Mouse (Mus musculus) layer of hippocampus, postnatal 14 days (tissue): ENCODE measurements around the gene Olfr907. TPM values are rescaled to one million over a fixed set of nuclear protein-coding genes. Genes with fewer than 3 reads are reported as not detected.

Experiments used
- DNase-seq, 2 experiments: peaks; one replicate each; pipeline ENCODE4 v3.0.0; 2021 to 2022; ENCODE audit warnings: low spot score in 2 of 2, mixed read lengths in 1 of 2
- long read RNA-seq, 2 experiments: library from polyadenylated mRNA; stranded (forward); transcript quantifications; one replicate each; pipeline ENCODE4 v2.0.0; 2021
- total RNA-seq, 2 experiments: library from RNA; stranded (reverse); gene quantifications; 2 replicates each; pipeline ENCODE4 v1.2.3; 2021

Gene Olfr907
- not detected for total RNA-seq
- long read RNA-seq, experiment 1, result 0 reads
- long read RNA-seq, experiment 2, result 0 reads

DNA sequence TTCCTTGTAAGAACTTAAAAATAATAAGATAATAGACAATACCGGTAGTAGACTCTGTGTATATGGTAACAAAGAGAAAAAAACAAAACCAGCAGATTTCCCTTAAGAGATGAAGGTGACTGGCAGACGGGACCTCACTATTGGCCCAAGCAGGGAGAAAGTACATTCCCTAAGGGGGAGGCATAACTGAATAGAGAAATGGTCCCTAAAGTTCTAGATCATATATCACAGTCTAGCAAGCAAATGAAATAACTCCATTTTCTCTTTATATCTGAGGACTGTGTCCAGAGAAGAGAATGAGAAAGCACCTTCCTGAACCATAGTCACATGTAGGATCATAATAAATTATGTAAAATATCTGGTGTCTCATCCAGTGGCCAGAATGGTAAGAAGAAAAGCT, at the start of gene Olfr907:
TSS of gene Olfr907 (plus strand) at position 301 of the 400 bp plus-strand sequence.
- DNase-seq, result no peak

DNA sequence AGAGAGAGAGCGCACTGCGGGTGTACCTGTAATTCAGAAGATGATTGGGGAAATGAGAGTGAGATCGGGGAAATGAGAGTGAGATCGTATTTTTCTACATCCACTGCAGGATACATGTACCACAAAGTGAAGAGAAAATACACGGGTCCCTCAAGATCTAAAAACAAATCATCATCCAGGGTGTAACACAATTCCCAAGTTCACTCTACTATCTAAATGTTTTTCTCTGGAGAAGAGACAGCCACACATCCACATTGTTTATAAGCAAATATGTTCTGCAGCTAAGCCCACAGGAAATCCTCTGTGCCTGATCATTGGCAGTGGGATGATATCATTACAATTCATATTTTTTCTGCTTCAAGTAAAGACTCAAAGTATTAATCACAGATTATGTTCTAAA, 48.2 kb upstream of the Olfr907 start, which contains the start of gene Olfr902:
TSS of gene Olfr902 (plus strand) at position 301 of the 400 bp plus-strand sequence.
- no peak for DNase-seq

DNA sequence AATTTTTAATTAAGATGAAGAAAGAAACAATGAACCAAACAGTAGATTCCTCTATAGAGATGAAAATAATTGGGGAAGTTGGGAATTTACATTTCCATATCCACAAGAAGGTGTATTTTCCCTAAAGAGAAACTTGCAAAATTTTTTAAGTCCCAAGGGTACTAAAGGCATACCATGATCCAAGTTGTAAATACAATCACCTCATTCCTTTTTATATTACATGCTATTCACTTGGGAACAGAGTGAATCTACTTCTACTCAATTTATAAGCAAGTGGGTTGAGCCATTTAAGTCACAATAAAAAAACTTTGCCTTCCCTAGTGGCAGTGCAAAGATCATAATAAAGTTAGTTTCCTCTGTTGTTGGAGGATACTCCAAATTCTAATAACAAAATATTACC, 32.8 kb upstream of the Olfr907 start, which contains the start of gene Olfr904:
TSS of gene Olfr904 (plus strand) at position 301 of the 400 bp plus-strand sequence.
- DNase-seq, result no peak

DNA sequence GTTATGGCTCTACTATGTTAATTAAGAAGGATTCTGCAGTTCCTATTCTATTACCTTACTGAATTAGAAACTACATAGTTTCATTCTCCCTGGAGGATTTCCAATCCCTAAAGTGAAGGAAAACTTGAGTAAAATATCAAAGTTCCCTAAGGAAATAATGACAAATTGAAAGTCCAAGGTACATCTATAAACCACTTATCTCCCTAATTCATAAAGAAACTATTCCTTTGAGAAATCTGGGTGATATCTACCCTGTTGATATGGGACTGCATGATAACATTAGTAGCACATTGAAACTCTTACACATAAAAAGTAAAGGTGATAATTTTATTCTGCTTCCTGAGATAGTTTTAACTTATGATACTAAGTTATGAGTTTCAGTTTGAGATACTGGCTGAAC, 24.8 kb upstream of the Olfr907 start, which contains the start of gene Olfr905:
TSS of gene Olfr905 (plus strand) at position 301 of the 400 bp plus-strand sequence.
- no peak for DNase-seq

DNA sequence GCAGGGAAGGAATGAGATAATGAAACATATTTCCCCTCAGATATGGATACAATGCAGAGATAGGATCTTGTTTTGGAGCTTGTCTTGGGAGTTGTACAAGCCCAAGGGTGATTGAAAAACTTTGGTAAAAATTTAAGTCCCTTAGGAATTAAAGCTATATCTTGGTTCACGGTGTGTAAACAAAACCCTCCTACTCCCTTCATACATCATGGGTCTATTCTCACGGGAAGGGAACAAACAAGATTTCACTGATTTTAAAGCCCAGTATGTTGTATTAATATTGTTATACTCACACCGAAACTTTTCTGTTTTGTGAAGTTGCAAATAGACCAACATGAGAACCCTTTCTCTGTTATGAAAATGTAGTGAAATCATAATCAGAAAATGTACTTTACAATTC, 8.8 kb upstream of the Olfr907 start, which contains the start of gene Olfr906:
TSS of gene Olfr906 (plus strand) at position 301 of the 400 bp plus-strand sequence.
- no peak for DNase-seq

DNA sequence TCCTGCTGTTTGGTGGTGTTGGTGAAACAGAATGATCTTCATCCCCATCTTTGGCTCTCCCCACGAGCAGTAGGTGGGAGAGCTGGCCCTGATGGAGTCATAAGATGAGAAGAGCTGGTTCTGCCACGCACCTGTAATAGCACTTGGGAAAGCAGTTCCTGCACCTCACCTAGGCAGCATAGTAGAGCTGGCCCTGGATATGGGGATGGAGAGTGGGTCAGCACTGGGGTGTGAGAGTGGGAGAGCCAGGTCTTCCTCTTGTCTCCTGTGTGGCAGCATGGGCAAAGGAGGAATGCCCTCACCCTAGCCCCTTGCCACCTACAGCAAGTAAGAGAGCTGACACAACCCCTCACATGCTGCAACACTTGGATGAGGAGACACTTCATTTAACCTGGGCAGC, 16.8 kb downstream of the Olfr907 start:
- no peak for DNase-seq

DNA sequence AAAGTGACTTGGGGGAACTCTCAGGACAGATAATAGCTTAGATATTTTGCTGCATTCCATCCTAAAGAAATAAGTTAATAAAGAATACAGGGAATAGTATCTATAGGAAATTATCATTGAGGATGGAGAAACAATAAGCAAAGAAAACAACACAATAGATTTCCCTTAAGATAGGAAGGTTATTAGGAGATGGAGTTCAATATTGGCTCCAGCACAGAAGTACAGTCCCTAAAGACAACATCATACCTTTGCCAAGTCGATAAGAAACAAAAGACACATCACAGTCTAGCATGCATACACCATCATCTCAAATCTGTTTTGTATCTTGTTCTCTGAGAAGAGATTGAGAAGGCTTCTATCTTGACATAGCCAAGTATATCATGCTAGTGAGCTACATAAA, 25.7 kb downstream of the Olfr907 start, which contains the start of gene Olfr911-ps1:
TSS of gene Olfr911-ps1 (plus strand) at position 301 of the 400 bp plus-strand sequence.
- DNase-seq, result no peak

DNA sequence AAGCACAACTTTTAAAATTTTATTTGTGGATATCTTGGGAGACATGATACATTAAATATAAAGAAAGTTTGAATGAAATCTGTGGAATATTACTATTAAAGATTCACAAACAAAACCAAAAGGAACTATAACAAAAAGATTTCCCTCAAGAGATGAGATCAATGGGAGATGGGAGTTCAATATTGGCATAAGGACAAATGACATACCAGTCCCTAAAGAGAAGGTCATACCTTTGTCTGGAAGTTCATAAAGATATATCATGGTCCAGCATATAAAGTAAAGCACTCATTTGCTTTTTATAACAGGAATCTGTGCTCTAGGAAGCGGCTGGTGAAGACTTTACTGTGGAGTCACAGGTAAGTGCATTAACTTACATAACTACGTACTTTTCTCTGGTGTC, 41.9 kb downstream of the Olfr907 start, which contains the start of gene Olfr910:
TSS of gene Olfr910 (plus strand) at position 301 of the 400 bp plus-strand sequence.
- DNase-seq, result no peak

Other genes starting within 250 kb of the Olfr907 start
- gene Olfr143, start 243.0 kb upstream of the Olfr907 start, total RNA-seq, result not detected
- not detected for gene Olfr895, start 227.9 kb upstream of the Olfr907 start, total RNA-seq
- gene Olfr896-ps1, start 204.7 kb upstream of the Olfr907 start, total RNA-seq, result not detected
- gene Olfr25, start 166.7 kb upstream of the Olfr907 start, total RNA-seq, result not detected
- gene Olfr898, start 147.4 kb upstream of the Olfr907 start, total RNA-seq, result not detected
- gene Olfr250, start 128.9 kb upstream of the Olfr907 start, total RNA-seq, result not detected
- gene Olfr251, start 118.7 kb upstream of the Olfr907 start, total RNA-seq, result not detected
- not detected for gene Olfr147, start 94.1 kb upstream of the Olfr907 start, total RNA-seq
- gene Olfr901, start 66.3 kb upstream of the Olfr907 start, total RNA-seq, result not detected
- not detected for gene Olfr902, start 48.1 kb upstream of the Olfr907 start, total RNA-seq
- gene Olfr904, start 32.7 kb upstream of the Olfr907 start, total RNA-seq, result not detected
- gene Olfr905, start 24.7 kb upstream of the Olfr907 start, total RNA-seq, result not detected
- not detected for gene Olfr906, start 8.7 kb upstream of the Olfr907 start, total RNA-seq
- gene Olfr911-ps1, start 25.8 kb downstream of the Olfr907 start, total RNA-seq, result not detected
- gene Olfr910, start 42.0 kb downstream of the Olfr907 start, total RNA-seq, result not detected
- not detected for gene Olfr912, start 84.4 kb downstream of the Olfr907 start, total RNA-seq
- not detected for gene Olfr913, start 97.0 kb downstream of the Olfr907 start, total RNA-seq
- gene Olfr914, start 109.3 kb downstream of the Olfr907 start, total RNA-seq, result not detected
- not detected for gene Olfr916, start 164.1 kb downstream of the Olfr907 start, total RNA-seq
- gene Olfr917, start 170.0 kb downstream of the Olfr907 start, total RNA-seq, result not detected
- gene Olfr918, start 178.8 kb downstream of the Olfr907 start, total RNA-seq, result not detected
- gene Olfr919, start 207.9 kb downstream of the Olfr907 start, total RNA-seq, result not detected
- gene Vwa5a, start 222.5 kb downstream of the Olfr907 start, total RNA-seq, result 1 to 10 TPM; 7.8 to 9.8 TPM